Mouse (Mus musculus): ENCODE results near the gene Crim1. TPM values are rescaled to one million over a fixed set of nuclear protein-coding genes. Genes with fewer than 3 reads are reported as not detected.

Gene Crim1
- total RNA-seq, 1 experiment from 2014 or later: 4.3 TPM

DNA sequence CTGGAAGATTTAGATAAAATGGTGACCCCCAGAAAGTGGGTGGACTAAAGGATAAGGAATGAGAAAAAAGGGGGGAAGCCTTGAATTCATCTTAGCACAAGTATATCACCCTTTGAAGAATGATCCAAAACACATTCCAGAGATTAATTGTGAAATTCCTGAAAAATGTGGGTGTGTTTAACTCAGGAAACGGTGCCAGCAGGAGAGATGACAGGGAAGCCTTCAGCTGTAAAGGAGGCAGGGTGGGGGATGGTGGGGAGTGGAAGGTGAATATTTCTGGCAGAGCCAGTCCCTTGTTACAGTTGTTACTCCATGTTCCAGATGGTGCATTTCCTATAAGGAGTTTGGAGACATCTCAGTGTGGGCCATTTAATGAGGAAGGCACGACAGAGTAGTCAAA lies 6.4 kb downstream of the Crim1 start:
- ATAC-seq (ENCODE audit: extremely low read depth, insufficient number of reproducible peaks, low FRiP score, poor library complexity, severe bottlenecking): no peak

DNA sequence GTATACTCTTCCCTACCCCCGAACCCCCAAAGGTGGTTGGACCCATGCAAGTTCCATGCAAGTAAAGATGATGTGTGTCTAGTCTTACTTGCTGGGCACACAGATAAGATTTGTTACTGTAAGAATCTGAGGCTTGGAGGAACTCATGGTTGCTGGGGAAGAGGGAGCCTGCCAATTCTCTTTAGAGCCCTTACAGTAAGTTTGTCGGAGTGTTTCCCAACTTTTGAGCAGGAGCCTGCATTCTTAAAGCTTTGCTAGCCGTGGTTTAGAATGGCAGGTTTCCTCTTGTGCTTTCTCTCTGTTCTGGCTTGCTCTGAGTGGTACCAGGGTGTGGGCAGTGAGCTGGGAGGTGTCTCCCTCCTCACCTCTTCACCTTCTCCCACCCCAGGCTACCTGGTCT lies 7.2 kb downstream of the Crim1 start:
- no peak for ATAC-seq (ENCODE audit: extremely low read depth, insufficient number of reproducible peaks, low FRiP score, poor library complexity, severe bottlenecking)

DNA sequence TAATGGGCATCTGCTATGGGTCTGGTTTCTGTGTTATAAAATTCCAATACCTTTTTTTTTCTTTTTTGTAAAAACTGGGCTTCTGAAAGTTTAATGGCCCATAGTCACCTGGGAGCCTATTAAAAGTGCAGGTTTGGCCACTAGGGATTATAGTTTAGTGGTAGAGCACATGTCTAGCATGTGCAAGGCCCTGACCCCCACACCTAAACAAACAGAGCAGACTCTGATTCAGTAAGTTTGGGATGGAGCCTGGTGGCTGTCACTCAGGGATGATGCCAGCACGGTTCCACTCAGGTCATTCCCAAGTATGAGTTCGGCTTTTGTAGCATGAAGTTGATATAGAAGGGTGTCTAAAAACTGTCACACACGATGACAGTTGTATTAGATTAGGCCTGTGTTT lies 8.8 kb downstream of the Crim1 start:
- no peak for ATAC-seq (ENCODE audit: extremely low read depth, insufficient number of reproducible peaks, low FRiP score, poor library complexity, severe bottlenecking)

DNA sequence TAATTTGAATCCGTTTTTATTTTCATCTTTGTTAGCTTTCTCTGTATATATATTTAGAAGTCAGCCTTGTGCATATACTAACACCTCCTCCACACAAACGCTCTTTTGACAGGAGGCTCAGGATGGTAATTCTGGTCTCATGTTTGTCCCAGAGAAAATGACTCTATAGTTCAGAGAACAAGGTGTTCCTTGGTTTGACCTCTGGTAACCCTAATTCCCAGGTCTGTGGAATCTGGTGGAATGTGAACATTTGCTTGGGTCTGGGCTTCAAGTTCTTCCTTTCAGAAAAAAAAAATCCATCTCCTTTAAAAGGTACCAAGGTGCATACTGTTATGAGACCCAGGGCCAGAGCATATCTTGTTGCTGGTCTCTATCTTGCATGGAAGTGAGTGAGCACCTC lies 9.6 kb downstream of the Crim1 start:
- no peak for ATAC-seq (ENCODE audit: extremely low read depth, insufficient number of reproducible peaks, low FRiP score, poor library complexity, severe bottlenecking)

DNA sequence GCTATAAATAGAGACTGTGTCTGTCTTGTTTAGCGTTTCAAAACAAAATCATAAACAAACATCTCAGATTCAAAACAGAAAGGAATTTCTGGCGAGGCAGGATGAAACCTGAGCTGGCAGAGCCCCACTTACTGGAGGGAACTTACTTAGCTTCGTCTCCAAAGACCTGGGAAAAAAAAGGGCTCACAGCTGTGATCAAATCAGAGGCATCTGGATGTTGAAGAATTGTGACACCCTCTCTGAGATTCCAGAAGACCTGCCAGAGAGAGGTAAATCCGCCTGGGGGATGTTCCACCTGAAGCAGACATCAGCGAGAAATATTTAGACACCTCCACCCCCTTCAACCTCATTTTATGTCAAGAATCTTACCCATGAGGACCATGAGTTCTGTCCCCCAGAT lies 11.8 kb downstream of the Crim1 start:
- ATAC-seq (ENCODE audit: extremely low read depth, insufficient number of reproducible peaks, low FRiP score, poor library complexity, severe bottlenecking): no peak

DNA sequence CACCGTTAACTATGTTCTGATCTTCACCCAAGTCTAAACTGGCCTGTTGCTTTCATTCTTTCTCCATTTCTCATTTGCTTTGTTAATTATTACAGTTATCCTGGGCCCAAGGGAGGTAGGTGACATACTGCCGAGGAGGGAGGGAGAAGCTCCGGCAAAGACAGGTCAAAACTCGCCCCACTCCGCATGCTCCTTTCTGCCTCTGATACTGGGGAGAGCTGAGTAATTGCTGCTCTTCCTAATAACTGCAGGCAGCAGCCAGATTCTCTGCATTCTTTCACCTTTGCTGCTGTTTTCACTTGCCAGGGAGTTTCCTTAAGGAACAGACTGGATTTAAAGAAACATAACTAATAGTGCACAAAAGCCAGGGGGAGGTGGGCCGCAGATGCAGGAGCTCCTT lies 13.1 kb downstream of the Crim1 start:
- no peak for ATAC-seq (ENCODE audit: extremely low read depth, insufficient number of reproducible peaks, low FRiP score, poor library complexity, severe bottlenecking)

DNA sequence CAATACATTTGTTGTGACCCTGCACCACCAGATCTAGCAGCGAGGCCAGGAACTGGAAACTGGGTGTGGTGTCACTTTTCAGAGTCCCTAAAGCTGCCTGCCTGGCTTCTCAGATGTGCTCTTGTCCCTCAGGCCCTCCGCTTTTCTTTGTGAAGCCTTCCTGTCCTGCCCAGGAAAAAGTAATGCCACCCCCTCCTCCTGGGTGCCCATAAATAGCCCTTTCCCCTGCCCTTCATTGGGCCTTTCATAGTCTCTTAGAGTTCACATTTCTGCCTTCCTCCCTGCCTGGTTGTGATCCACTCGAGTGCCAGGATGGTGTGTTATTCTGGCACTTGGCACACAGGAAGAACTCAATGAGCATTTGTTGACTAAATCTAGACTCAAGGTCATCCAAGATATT lies 16.5 kb downstream of the Crim1 start:
- ATAC-seq (ENCODE audit: extremely low read depth, insufficient number of reproducible peaks, low FRiP score, poor library complexity, severe bottlenecking): no peak

DNA sequence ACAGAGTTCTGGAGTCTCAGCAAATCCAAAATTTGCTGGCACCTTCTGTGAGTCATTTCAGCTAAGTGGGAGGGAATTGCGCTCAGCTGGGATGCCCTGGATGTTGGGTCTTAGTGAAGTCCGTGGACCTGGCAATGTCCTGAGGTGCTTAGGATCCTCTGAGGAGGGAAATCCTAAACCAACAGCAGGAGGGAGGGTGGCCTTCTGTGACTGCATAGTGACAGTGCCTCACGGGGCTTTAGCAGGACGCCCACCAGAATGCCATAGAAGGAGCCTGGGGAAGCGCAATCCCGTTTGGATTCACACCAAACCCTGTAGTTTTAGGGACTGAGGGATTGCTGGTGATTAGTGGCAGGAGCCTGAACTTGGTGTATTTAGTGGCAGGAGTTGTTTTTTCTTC lies 17.4 kb downstream of the Crim1 start:
- ATAC-seq (ENCODE audit: extremely low read depth, insufficient number of reproducible peaks, low FRiP score, poor library complexity, severe bottlenecking): no peak

DNA sequence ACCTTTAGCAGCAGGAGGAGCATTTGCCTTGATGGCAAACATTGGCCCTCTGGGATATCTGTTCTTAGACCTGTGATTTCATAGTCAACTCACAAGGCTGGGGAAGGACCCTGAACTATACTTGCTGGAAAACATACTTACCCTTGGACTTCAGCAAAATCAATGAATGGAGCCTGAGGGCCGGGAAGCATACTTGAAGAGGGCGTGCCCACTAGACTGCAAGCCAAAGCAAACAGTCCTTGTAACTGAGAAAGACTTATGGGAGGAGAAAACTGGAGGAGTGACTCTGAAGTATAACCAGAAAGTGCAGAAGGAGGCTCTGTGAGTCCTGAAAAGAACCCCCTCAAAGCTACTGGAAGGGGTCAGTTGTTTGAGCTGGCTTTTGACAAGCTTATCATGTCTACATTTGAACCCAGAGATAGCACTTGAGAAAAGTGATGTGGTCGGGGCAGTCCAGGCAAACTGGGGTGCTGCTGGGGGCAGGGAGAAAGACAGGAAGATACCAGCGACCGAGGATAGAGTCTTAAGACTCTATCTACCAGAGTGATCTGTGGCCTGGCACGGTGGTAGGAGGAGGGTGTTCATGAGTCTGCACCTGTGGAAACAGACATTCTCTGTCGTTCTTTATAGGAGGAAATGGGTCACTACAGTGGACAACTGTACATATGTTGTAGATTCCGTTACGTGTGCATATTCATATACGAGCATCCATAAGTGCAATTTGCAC lies 18.6 kb downstream of the Crim1 start:
- no peak for ATAC-seq (ENCODE audit: extremely low read depth, insufficient number of reproducible peaks, low FRiP score, poor library complexity, severe bottlenecking)

DNA sequence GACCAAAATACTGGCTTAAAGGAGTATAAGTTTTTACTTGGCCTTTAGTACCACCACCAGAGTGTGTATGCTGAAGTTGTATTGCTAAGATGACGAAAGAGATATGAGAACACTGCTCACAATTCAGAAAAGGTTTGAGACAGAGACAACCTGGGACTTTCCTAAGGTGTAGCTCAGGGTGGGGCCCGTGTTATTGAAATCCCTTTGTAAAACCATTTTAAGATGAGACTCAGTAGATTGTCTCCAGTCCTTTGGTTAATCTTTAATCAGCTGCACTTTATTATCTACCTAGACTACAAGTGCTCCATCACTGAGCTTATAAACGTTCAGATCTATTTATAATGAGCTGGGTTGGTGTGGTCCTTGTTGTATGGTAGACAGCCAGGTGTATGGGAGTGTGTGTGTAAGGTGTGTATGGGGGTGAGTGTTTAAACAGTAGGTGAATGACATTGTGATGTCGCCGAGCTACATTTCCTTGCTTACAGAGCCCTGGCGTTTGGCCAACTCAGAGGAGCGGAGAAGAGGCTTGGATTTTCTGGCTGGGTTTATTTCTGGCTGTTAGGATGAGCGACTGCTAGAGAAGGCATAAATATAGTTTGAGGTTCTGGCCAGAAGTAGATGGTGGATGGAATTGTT lies 21.1 kb downstream of the Crim1 start:
- ATAC-seq (ENCODE audit: extremely low read depth, insufficient number of reproducible peaks, low FRiP score, poor library complexity, severe bottlenecking): no peak

DNA sequence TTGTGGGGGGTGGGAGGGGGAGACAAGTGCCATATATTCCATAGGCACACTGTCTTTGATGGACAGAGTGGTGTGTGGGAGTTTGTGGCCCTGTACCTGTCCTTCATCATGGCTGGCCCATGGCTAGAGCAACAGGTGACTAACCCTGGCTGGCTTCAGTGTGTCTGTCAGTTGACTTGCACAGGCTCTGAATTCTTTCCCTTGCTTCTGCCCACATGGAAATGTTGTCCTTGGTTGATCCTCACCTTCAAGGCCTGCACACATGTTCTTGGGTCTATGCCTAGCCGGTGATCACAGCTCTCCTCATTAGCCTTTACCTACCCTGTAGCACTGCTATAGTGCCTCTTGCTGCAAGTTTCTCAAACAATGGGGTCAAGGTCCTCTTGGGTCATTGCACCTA lies 21.8 kb downstream of the Crim1 start:
- ATAC-seq (ENCODE audit: extremely low read depth, insufficient number of reproducible peaks, low FRiP score, poor library complexity, severe bottlenecking): no peak

DNA sequence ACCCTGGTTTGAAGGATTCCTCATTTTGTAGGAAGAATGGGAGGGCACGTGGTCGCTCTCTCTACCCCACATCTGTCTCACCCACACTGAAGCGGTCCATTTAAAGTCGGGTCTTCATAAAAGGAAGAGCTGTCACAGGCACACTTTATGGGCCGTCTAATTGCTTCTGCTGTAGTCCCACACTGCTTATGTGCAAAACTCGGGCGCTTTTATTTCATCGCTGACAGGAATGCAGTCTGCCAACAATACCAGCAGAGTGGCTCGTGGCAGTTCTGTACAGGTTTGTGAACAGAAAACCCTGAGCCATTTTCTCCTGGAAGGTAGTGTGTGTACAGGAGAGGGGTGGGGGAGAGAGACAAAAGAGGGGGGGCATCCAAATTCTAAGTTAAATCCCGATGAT lies 23.9 kb downstream of the Crim1 start:
- ATAC-seq (ENCODE audit: extremely low read depth, insufficient number of reproducible peaks, low FRiP score, poor library complexity, severe bottlenecking): no peak

DNA sequence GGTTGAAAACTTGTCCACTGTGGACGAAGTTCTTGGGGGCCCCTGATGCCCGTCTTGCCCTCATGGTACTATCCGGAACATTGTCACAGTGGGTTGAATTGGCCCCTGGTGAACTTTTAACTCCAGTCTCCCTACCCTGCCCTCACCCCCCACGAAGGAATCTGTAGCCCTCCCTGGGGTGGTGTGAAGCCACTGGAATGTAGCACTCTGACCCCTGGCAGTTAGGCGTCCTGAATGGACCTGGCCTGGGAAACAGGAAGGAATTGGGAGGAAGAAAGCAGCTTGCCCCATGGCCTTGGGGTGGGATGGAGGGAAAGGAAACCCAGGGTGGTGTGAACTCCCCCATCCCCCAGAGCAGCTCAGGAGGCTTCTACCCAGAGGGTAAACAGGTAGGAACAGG lies 25.5 kb downstream of the Crim1 start:
- no peak for ATAC-seq (ENCODE audit: extremely low read depth, insufficient number of reproducible peaks, low FRiP score, poor library complexity, severe bottlenecking)

DNA sequence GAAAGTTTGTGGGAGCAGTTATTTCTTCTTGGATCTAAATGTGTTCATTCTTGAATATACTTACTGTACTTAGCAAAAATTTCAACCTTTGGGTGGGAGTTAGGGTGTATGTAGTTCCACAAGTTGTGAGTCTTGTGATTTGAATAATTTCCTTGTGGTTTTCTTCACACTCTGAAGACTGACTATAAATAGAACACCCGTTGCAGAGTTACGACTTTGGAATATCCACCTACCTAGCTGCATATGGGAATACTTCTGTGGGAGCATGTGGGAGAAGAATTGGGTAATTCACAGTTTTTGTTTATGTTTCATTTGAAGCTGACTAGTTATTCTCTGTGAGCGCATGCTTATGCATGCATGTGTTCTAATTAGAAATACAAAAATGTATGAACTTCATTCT lies 27.2 kb downstream of the Crim1 start:
- no peak for ATAC-seq (ENCODE audit: extremely low read depth, insufficient number of reproducible peaks, low FRiP score, poor library complexity, severe bottlenecking)

DNA sequence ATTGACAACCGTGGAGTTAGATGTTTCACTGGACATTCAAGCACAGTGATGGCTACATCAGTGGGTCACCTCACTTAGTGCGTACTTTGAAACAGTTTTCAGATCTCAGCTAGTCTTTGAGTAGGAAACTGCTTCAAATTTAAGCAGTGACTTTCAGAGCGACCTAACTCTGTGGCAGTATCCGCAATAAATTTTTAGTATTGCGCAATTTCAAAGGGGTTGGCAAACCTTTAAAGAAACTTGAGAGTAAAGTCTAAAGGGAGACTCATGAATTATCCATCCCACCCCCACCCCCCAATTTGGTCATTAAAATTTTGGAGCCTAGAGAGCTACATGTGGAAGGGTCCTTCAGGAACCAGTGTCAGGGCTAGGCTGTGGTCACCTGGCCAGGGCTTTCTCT lies 31.5 kb downstream of the Crim1 start:
- no peak for ATAC-seq (ENCODE audit: extremely low read depth, insufficient number of reproducible peaks, low FRiP score, poor library complexity, severe bottlenecking)

DNA sequence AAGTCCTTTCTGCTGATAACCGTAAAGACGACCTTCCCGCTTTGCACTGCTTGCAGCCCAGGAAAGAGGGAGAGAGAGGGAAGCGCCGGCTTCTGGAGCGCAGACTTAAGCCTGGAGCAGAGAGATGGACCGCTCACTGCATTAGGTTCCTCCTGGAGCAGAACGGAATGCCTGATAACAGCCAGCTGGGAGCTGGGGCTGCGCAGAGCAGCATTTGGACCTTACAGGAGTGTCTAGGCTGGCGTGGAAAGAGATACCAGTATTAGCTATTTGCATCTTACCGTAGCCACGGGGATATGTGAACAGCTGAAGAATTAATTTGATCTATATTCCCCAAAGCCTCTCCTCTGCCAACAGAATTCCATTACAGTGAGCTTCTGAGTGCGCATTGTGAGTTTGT lies 32.7 kb downstream of the Crim1 start:
- ATAC-seq (ENCODE audit: extremely low read depth, insufficient number of reproducible peaks, low FRiP score, poor library complexity, severe bottlenecking): no peak

DNA sequence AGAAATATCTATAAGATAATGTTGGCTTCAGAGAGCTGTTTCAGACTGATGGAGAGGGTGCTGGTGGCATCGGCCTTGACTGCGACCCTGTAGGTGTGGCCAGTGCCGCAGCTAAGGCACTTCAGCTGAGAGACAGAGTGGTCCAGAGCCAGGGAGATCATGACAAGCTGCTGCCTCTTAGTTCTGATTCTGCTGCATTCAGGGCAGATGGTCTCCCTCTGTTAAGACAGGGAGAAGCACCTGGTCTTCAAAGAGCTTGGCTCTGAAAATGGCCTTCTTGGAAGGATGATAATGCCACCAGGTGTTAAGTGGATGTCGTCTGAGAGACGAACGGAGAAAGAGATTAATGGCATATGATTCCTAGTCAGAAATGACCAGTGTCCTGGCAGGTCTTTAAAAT lies 33.8 kb downstream of the Crim1 start:
- ATAC-seq (ENCODE audit: extremely low read depth, insufficient number of reproducible peaks, low FRiP score, poor library complexity, severe bottlenecking): no peak

DNA sequence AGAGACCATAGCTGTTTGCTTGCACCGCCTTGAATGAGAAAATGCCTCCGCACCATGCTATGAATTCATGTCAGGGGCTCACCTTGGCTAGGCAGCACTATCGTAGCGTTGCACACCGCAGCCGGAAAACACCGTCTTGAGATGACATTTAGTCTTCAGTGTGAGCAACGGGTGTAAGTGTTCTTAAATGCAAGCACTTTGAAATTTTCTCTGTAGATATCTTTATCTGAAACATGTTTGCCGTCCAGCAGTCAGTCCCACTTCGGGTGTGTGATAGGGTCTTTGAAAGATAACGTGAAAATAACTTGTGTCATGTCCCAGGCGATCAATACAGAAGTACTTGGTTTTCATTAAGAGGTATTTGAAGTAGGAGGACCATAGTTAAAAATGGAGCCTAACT lies 36.1 kb downstream of the Crim1 start:
- no peak for ATAC-seq (ENCODE audit: extremely low read depth, insufficient number of reproducible peaks, low FRiP score, poor library complexity, severe bottlenecking)

DNA sequence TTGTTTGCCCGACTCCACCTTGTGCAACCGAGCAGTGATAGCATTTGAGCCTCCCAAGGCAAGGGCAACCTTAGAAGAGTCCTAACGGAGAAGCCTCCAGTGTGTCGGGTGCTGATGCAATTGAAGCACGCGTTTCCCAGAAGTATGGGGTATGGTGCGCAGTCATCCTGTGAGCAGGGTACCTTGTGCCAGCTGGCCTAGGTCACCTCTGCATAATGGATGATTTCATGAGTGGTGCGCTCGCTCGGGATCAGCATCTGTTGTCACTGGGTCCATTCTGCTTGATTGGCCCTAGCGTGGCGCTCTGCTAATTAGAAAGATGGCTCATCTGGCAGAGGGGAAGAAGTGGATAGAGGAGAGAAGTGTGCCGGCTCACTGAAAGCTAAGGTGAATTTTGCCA lies 37.9 kb downstream of the Crim1 start:
- no peak for ATAC-seq (ENCODE audit: extremely low read depth, insufficient number of reproducible peaks, low FRiP score, poor library complexity, severe bottlenecking)

DNA sequence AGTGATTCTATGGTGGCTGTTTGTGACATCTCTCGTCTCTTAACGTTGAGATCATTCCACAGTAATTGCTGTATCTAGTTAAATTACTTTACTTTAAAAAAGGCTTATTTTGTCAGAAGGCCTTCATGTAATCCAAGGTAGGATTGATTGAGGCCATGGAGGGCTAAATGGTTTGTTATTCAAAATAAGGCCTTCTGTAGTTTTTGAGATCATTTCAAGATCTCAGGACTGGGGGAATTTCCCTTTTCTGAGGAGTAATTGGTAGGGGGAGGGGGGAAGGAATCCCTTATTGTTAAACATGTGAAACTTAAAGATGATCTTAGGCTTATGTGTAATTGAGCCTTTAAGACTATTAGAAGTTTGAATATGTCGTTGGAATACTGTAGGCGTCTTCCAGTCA lies 40.1 kb downstream of the Crim1 start:
- ATAC-seq (ENCODE audit: extremely low read depth, insufficient number of reproducible peaks, low FRiP score, poor library complexity, severe bottlenecking): no peak

DNA sequence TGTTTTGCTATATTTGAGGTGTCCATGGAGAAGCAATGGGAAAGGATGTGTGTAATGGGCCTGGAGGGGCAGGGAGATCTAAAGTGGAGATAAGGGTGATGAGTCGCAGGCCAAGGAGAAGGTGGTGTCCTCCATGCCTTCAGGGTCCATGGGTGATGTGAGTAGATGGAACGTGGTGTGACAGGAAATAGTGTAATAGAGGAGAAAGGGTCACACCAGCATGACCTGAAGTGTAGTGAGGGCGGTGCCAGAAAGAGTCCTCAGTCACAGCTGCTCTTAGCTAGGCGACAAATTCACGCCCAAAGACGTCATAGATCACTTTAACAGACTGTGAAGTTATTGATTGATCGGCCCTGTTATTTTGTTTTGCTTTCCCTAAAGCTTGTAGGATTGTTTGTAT lies 41.2 kb downstream of the Crim1 start:
- no peak for ATAC-seq (ENCODE audit: extremely low read depth, insufficient number of reproducible peaks, low FRiP score, poor library complexity, severe bottlenecking)

Measured in neutrophil, adult 5-6 weeks (primary cell).